Mouse (Mus musculus): ENCODE measurements around the gene Rce1.

DNA sequence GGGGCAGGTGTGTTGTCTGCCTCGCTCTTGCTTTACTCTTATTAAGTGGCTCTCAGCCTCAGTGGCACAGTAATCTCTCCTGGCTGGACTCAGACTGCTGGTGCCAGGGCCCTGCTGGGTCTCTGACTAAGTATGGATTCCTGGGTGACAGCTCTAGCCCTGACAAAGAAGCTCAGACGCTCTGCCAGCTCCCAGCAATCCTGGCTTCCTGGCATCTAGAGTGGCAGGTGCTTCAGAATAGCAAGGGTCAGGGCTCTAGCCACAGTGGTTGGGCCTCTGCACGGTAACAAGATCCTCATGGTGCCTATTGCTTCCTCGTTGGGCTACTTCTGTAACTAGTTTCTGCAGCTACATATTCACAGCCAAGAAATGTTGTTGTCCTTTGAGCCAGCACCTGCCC, 15.3 kb downstream of the Rce1 start:
- TF ChIP-seq EP300 (IDR thresholded peaks at IDR 0.05; ENCODE audit: insufficient read depth, low read depth, low read length), result 0 out of 2 replicates have a peak, but pooled peaks have one; percentile 8
- TF ChIP-seq CTCF (IDR thresholded peaks at IDR 0.05), result no peak
